Mouse (Mus musculus) bone marrow macrophage, adult 2 months (primary cell): Measurements from ENCODE around the gene Best1. TPM values are rescaled to one million over a fixed set of nuclear protein-coding genes. Genes with fewer than 3 reads are reported as not detected.

ENCODE experiments used
- H3K27ac ChIP-seq: 2 replicates; pipeline ENCODE4 v1.5.1; 2012; ENCODE audit warnings: low read depth, low read length; ENCODE audit not compliant: insufficient read depth
- H3K4me1 ChIP-seq: 2 replicates; pipeline ENCODE4 v1.6.1; 2012; ENCODE audit warnings: low read length; ENCODE audit not compliant: control insufficient read depth, insufficient read depth
- H3K4me3 ChIP-seq: 2 replicates; pipeline ENCODE4 v1.5.1; 2012; ENCODE audit warnings: mild to moderate bottlenecking, low read length, moderate library complexity; ENCODE audit not compliant: insufficient read depth
- CTCF ChIP-seq: IDR thresholded peaks from 2 replicates; pipeline ENCODE4 v1.5.1; 2012; ENCODE audit warnings: low read depth, mild to moderate bottlenecking, low read length, moderate library complexity
- POLR2A ChIP-seq: IDR thresholded peaks from 2 replicates; pipeline ENCODE4 v1.6.1; 2012; ENCODE audit warnings: mild to moderate bottlenecking, low read depth, low read length, borderline replicate concordance
- polyA plus RNA-seq: library from polyadenylated mRNA; stranded (reverse); fragments of >200 nt; gene quantifications from 2 replicates; pipeline ENCODE4 v1.2.4, GENCODE M21; 2012; ENCODE audit not compliant: missing spikeins, insufficient read depth, insufficient read length

Best1 gene
- polyA plus RNA-seq, 1 experiment, result 0.44 TPM

- H3K4me1 ChIP-seq, result peaks cover 81% of the 10 kb centered on the region
- TF ChIP-seq CTCF (no peak), POLR2A (no peak)
- peak overlapping the region; percentile 98 for H3K27ac ChIP-seq
- H3K4me3 ChIP-seq, result no peak overlapping the region
Measured at GRCm38 (mm10) chr19:9936579-9936978, 64.9 kb downstream of the Best1 start.

Other genes with a start within 250 kb of the Best1 start
- not detected in 2 replicates for gene Scgb2a2, start 154.1 kb downstream of the Best1 start, polyA plus RNA-seq
- gene Incenp, start 102.1 kb downstream of the Best1 start, polyA plus RNA-seq, result 146 and 159 TPM in 2 replicates
- gene Fth1, start 21.0 kb downstream of the Best1 start, polyA plus RNA-seq, result 20,335 and 20,363 TPM in 2 replicates
- gene Rab3il1, start within 50 bp of the Best1 start, polyA plus RNA-seq, result 156 and 178 TPM in 2 replicates
- gene Fads3, start 39.9 kb upstream of the Best1 start, polyA plus RNA-seq, result 4.6 and 6.5 TPM in 2 replicates
- 6.4 and 10.8 TPM in 2 replicates for gene Fads2, start 100.1 kb upstream of the Best1 start, polyA plus RNA-seq
- gene Fads1, start 181.3 kb upstream of the Best1 start, polyA plus RNA-seq, result 99.3 and 119 TPM in 2 replicates
- 146 and 159 TPM in 2 replicates for gene Tmem258, start 202.4 kb upstream of the Best1 start, polyA plus RNA-seq
- 31.1 and 31.2 TPM in 2 replicates for gene Fen1, start 202.5 kb upstream of the Best1 start, polyA plus RNA-seq
- 0.12 TPM in 1 of 2 replicates, not detected in the other for gene Myrf, start 239.1 kb upstream of the Best1 start, polyA plus RNA-seq